Mouse (Mus musculus): Measurements from ENCODE around the gene Egln3.

The Egln3 gene

DNA sequence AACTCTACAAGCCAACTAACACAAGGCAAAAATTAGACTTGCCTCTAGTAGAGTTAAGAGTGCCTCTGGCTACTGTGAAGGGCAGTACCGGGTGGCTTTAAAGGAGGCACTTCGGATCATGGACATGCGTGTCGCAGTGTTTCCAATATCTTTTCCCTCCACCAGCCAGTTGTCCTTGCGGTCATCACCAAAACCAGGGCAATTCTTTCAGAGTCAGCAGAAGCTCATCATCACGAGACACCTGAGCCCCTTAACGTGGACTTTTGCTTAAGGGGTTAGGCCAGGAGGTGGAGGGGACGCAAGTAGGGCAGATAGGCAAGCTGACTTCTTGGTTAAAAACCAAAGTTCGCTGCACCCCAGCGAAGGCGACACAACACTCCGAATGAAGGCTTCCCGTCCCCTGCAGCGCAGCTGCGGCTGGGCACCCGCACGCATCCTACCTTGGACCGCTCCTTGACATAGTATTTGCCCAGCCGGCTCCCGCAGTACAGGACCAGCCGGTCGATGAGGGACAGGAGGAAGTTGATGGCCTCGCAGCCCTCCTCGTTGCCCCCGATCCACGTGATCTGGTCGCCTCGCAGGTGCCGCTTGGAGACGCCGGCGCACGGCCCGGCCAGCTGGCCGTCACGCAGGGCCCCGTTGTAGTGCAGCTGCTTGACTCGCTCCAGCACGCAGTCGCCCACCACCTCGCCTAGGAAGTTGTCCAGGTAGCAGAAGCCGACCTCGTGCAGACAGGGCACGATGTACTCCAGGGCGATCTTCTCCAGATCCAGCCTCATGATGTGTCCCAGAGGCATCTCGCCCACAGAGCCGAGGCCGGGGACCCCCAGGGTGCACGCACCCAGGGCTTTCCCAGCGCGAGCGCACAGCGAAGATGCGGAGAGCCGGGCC, 650 bp downstream of the Egln3 start:
- DNase-seq (ENCODE audit: low read depth, low spot score): peak; percentile 27

DNA sequence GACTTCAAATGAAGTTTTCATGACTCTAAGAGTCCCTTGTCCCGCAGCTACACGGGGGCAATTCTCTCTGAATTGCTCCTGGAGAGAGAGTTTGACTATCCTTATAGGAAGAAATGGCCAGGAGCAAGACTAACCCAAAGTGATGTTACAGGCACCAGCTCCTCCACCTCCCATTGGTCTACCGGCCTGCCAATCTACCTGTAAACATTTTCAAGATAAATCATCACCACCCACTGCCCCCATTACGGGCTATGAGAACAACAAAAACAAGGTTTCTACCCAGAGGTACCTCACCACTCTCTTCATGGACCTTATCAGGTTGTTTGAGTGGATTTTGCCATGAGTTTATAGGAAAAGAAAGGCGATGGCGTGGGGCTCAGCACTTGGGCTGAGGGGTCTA, 1.4 kb downstream of the Egln3 start:
- no peak for DNase-seq (ENCODE audit: low read depth, low spot score)

DNA sequence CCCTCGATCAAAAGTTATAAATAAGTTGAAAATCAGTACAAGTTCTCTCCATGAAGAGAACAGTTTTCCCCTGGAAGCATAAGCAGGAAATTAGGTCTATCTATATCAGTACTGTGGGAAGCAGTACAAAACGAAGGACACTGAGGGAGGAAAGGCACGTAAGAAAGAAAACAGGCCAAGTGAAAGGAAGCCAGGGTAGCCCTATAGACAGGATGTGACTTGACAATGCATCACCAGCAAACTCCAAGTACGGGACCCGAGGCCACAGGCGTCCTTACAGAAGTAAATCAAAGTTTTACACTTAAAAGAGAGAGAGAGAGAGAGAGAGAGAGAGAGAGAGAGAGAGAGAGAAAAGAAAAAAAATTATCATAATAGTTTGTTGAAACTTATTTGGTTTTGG, 2.8 kb downstream of the Egln3 start:
- no peak for DNase-seq (ENCODE audit: low read depth, low spot score)

DNA sequence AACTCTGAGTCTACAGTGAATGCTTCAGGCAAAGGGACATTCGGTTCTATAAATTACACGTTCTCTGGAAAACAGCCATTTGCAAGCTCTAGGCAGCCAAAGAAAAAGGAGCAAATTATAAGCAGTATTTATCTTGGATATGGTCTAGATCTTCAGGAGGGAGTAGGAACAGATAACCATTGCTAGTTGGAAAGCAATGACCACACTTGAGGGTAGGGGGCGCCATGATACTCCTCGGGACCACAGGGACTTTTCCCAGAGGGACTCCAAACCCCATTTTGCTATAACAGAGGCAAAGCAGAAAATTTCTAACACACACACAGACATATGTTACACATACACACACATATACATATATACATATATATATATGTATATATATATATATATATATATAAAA, 3.5 kb downstream of the Egln3 start:
- peak; percentile 33 for DNase-seq (ENCODE audit: low read depth, low spot score)

DNA sequence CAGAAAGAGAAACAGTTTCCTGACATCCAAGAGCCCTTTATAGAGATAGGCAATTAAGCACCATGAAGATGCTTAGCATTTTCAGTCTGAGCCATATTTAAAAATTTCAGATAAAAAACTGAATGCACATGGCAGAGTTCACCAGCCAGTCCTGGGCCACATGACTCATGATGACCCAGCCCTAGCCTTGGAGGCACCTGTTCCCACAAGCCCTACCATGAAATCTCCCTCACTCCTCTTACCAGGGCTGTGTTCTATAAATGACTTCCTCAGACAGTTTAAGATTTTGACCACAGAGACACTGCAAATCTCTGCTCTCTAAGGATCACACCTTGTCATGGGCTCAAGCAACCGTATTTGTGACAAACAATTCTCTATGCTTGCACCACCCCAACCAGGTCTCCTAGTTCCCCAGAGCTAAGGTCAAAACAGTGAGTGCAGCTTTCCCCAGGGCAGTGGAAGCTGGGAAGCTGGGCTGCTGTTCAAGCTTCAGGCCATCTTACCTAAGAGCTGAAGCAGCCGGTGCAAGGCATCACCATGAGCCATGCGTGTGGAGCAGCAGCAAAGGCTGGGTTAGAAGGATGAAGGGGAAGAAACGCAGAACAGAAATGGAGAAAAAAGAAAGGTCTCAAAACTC, 5.3 kb downstream of the Egln3 start:
- no peak for DNase-seq (ENCODE audit: low read depth, low spot score)

DNA sequence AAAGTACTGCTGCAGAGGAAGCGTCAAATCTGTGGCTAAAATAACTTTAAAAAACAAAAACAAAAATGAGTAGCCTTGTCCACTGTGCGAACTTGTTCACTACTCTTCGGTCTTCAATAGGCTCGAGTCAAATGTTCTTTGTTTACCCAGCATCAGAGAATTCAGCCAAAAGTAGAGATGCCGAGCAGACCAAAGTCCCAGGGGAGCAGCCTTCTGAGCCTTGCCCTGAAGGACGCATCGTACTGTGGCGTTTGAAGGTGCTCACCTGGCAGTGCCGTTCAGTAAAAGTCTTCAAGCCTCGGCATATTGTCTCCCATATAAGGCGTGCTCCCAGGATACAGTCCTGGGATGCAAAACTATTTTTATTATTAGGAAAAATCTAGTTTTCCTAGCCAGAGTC, 5.8 kb downstream of the Egln3 start:
- no peak for DNase-seq (ENCODE audit: low read depth, low spot score)

DNA sequence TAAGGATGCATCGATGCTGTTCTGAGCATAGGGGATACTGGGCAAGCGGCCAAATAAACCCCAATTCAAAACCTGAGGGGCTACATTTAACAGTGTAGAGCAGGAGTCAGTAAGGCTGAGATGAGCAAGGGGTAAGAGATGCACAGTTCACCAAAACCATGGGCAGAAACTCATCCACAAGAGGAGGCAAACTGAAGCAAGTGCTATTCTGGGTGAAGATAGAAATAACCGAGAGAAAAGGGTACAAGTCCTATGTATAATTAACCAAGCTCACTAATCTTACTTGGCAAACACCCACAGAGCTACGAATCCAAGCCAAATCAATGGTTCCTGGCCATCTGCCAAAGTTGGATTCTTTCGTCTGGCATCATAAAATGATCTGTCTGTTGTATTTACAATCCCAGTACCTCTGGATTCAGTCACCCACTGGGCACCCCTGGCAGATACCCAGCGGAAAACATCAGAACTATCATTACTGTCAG, 6.3 kb downstream of the Egln3 start:
- no peak for DNase-seq (ENCODE audit: low read depth, low spot score)

DNA sequence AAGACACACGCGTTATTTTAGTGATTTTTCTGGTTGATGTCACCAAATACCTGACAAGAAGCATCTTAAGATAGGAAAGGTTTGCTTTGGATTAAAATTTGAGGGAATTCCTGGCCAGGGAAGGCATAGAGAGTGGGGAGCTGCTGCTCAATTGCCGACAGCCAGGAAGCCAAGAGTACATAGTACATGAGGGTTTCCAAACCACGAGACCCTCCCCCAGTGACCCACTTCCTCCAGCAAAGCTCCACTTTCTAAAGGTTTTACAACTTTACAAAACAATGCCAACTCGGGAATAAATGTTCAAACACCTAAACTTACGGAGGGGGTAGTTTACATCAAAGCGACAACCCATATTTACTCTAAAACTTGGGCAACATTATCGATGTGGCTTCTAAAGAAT, 6.8 kb downstream of the Egln3 start:
- no peak for DNase-seq (ENCODE audit: low read depth, low spot score)

DNA sequence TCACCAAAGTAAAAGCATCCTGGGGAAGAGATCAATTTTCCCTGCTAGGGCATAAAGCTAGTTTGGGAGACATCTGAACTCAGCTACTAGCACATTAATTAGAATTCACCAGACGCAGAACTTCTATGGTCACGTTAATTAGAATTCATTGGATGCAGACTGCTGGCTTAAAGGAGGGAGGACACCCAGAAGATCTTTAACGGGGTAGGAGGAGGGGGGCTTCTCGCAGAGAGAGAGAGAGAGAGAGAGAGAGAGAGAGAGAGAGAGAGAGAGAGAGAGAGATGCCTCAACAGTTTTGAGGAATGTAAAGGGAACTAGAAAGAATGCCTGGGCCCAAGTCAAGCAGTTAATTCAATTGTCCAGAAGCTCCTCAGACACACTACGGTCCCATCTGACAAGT, 9.5 kb downstream of the Egln3 start:
- no peak for DNase-seq (ENCODE audit: low read depth, low spot score)

DNA sequence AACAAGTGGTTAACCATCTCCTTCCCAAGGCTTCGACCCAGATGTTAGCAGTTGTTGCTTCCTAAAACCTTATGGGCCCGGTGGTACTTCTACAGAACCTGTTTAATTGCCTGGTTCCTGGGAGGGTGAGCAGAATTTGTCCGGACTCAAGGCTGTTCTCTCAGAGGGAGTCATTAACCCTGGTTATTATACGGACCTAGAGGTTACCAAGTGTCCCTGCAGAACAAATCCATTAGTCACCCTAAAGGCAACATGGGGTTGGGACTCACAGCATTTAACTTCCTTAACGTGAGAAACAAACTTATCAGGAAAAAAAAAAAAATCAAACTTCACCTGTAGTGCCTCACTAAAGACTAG, 11.4 kb downstream of the Egln3 start:
- no peak for DNase-seq (ENCODE audit: low read depth, low spot score)

DNA sequence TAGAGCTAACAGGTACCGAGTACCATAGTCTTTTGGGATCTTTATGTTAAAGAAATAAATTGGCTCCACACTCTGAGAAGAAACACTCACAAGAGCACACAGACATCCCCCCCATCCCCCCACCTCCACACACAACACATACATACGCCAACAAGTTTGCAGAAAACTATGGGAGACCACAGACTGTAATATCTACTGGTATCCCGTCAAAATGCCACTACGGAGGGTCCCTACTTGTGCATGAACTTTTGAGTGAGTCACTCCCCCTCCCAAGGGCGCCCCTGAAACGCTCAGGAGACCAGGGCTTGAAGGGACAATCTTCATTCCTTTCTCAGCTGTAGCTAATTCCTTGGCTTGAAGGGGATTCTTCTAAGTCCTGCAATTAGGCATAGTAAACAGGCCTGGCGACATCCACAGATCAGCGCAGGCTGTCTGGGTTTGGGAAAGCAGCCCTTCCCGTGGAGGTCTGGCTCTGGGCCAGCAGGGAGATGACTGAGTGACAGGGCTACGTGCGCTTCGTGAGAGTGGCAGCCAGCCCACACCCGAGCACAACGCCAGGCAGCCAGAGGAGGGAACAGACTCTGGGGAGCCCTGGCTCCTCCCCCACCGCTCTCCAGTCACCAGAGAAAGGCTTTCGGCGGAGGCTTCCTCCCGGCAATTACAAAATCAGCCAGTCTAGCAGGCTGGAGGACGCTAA, 11.9 kb downstream of the Egln3 start:
- peak; percentile 72 for DNase-seq (ENCODE audit: low read depth, low spot score)

DNA sequence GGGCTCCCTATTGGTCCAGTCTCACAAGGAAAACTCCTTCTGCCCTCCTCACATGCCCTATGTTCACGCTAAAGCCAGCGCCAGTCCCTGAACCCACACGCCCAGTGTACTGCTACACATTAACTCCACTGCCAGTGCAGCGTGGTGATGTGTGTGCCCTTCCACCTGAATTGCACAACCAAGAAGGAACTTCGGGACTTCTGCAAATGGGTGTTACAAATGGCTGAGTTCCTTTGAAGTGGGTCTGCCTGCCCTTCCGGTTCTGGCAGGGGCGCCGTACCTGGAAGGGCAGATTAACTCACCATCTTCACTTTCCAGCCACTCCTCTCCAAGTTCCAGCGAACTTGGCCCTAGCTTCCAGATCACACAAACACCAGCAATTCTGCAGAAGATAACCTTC, 12.5 kb downstream of the Egln3 start:
- no peak for DNase-seq (ENCODE audit: low read depth, low spot score)

DNA sequence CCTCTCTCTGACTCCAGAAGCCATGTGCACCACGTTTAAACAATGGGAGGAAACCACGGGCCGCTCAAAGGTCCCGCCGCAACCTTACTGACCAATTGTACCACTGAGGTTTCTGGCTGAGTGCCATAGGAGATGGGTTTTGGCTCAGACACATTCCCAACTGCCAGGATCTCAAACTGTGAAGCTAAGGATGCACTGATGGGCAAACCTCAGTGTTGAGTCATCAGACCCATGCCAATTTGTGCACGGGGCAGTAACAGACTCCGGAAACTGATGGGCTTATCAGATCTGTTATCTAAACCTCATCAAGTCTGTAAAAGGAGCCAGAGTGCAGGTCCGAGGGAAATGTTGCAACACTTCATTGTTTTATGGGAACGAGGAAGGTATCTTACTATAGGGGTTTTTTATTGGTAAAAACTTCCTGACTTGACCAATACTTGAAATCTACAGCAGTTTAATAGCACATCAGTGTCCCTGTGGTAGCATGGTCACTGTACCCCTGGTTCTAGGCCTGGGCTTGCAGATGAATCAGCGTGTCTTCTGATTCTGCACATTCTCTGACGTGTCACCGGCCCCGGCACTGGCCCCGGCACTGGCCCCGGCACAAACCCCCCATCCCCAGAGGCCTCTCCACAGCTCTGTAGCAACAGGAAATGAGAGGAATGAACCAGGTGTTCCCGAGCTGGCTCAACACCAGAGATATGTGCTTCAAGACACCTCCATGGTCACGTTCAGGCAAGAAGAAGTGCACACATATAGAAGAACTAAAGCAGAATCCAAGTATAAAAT, 15.7 kb downstream of the Egln3 start:
- no peak for DNase-seq (ENCODE audit: low read depth, low spot score)

DNA sequence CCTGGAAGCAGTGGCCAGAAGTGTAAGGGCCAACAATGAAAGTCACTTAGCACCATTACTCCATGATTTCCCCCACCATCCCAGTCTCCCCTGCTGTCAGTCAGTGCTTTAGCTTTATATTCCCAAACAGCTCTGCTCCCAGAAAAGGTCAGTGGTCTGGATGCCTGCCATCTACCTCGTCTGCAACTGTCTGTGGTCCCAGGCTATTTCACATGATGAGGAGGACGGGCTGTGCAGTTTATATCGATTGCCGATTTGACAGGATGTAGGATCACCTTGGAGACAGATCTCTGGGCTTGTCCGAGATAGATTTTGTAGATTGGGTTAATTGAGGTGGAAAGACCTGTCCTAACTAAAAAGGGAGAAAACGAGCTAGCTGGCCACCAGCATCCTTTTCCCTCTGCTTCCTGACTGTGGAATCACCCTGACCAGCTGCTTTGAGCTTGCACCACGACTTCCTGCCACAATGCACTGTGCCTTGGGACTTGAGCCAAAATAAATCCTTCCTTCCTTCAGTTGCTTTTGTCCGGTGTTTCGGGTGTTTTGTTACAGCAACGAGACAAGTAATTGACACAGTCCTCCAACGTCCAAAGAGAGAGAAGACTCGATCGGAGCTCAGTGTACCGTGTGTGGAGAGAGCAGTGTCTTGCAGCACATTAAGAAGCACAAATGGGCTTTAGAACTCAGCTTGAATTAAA, 16.6 kb downstream of the Egln3 start:
- DNase-seq (ENCODE audit: low read depth, low spot score): no peak

DNA sequence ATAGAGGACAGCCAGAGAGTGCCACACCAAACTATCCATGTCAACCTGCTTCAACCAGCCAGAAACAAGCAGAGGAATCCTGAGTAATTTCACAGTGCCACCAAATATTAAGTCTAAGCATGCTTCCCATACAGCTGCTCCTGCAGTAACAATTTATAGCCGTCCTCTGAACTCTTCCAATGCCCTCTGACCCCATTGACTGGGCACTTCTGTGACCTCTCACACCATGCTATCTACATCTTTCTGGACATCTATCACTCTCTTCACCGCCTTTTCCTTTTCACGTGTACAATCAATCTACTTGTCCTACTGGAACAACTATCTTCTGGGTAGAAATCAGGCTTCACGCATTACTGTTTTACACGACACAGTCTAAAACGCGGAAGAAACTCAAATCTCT, 19.4 kb downstream of the Egln3 start:
- no peak for DNase-seq (ENCODE audit: low read depth, low spot score)

DNA sequence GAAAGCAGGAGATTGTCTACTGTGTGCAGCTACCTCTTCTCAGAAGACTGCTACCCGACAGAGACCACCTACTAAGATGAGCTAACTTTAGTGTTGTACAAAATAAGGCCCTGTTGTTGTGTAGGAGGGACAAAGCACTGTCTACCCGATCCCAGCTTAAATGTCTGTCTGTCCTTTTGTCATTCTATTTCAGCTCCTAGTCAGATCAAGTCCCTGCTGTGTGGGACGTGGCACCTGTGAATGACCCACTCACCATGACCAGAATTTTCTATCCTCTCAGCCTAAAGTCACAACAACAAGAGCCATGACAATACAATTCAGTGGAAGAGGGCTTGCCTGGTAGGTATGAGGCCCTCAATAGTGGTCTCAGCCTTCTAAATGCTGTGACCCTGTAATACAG, 25.3 kb downstream of the Egln3 start:
- peak; percentile 88 for DNase-seq (ENCODE audit: low read depth, low spot score)

DNA sequence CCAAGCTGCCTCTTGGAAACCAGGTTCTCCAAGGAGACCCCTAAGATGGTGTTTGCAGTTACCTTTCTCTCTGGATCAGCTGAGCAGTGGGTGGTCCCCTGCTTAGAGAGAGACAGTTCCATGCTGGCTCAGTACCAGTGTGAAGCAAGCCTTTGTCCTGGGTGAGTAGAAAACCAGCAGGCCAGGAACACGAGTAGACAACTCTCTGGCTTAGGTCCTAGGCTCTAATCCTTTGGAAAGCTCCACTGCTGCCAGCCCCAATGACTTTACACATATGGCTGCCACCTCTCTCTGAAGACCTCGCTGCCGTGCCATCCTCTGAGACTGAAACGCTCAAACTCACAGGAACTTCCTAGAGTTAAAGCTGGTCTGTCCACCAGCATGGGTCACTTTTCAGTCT, 34.9 kb downstream of the Egln3 start:
- no peak for DNase-seq (ENCODE audit: low read depth, low spot score)

DNA sequence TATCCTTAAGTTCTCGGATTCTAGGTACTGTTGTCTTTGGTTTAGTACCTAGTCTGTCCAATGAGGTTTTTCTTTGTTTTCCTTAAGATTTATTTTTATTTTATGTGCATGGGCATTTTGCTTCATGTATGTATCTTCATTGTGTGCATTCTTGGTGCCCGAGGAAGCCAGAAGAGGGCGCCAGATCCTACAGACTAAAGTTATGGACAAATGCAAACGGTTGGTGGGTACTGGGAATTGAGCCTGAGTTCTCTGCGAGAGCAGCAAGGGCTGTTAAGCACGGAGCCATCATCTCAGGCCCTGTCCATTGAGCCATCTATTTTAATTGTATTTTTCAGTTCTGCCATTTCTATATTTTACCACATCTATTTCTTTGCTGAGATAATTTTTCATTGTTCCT, 35.9 kb downstream of the Egln3 start:
- DNase-seq (ENCODE audit: low read depth, low spot score): peak; percentile 44

DNA sequence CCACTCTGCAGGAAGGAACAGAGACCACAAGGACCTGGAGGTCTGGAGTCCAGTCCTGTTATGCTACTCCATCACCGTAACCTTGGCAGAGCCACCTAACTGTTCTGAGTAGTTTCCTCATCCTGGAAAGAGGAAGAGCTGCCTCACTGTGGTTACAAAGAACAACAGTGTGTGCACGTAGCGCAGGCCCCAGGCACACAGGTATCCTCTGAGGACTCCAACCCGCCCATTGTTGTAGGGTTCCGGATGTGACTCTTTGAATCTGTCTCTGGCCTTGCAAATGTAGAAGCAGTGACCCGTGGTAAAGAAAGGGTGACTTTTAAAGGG, 39.0 kb downstream of the Egln3 start:
- peak; percentile 55 for DNase-seq (ENCODE audit: low read depth, low spot score)

DNA sequence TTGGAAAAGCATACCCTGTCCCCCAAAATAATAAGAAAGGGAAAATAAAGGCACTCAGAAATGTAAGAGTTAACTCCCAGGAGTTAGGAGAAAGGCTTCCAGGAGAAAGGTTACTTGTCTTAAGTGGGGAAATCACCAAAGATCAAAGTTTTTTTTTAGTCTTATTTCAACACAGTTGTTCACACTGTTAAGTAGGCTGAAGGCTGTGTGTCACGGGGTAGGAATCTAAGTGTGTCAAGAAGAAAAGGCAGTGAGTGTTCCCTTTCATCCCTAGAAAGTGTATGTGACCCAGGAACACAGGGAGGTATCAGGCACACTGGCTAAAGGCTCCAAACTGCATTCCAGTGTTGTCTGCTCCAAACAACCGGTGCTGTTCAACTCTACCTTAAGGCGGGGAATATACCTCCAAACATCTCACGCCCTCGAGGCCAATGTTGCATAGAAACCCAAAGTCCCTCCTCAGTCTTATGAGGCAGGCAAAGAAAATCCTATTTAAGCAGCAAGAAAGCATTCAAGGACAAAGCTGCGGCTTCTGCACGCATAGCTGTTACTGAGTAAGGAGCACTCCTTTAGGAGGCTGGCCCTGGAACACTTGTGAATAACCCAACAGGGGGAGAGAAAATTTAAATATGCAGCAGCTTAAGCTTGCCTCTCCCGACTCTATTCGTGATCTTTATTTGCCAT, 39.5 kb downstream of the Egln3 start:
- DNase-seq (ENCODE audit: low read depth, low spot score): no peak

DNA sequence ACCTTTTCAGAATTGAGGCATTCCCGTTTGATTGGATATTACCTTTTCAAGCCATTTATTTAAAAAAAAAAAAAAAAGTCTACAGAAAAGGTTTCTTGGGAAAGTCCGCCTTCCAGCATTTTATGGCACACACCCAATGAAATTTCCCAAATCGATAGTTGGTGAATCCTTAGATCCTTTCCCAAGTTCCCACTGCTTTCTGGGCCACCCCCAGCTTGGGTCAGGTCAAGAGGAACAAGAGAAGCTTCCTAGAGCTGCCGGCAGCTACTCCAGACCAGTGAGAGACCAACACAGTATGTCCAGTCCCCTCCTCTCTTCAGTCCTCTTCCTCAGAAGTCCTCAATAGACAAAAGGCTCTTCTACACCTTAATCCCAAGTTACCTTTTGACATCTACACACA, 40.5 kb downstream of the Egln3 start:
- no peak for DNase-seq (ENCODE audit: low read depth, low spot score)

Data from ES-CJ7 (cell line).